Mouse (Mus musculus): ENCODE measurements around the gene Rap1gap.

Gene Rap1gap

DNA sequence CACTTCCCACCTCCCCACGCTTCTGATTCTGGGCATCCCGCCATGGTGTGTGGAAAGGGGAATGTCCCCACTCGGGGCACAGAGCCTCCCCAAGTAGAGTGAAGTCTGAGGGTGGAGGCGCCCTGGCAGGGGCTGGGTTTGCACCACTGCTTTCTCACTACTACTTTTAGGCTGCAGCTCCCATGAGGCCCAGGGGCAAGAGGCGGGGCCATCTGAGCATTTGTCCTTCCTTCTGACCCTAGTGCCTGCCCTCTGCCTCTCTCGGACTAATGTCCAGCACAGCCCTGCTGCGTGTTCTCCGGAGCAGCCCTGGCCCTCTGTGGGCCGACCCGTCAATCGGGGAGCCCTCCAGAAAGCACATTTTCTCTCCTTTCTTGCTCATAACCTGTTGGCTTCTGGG, 59.7 kb downstream of the Rap1gap start:
- no peak for DNase-seq (ENCODE audit: low spot score)

DNA sequence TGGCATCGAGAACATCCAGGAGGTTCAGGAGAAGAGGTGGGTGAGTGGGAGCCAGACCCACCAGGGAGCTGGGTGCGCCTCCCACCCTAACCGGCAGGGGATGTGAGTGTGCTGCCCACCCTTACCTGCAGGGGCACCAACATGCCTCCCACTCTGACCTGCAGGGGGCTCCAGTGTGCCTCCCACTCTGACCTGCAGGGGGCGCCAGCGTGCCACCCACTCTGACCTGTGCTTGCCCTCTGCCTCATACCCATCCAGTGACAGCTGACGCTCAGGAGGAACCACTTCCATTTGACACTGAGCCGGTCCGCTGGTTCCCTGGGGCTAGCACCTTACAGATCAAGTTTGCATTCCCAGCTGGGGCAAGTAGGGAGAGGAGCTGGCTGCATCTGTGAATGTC, 60.2 kb downstream of the Rap1gap start:
- DNase-seq (ENCODE audit: low spot score): no peak

DNA sequence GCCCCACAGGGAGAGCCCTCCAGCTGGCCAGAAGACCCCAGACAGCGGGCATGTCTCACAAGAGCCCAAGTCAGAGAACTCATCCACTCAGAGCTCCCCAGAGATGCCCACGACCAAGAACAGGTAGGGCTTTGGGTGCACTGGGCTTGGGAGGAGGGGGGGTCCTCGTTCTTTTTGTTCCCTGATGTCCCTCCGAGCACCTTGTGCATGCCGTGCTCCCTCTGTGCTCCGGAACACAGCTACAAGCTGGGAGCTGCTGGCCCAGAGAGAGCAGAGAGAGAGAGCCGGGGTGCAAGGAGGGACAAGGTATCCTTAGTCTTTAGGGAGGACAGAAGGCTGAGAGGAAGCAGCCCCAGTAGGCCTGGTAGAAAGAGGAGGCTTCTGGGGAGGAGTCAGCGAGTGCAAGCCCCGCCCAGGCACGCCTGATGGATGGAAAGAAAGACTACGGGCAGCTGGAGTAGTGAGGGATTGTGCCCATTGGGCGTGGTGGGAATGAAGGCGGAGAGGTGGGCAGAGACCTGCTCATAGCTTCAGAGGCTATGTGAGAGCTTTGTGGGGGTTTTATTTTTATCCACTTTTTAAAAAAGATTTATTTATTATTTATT, 61.1 kb downstream of the Rap1gap start:
- no peak for DNase-seq (ENCODE audit: low spot score)

DNA sequence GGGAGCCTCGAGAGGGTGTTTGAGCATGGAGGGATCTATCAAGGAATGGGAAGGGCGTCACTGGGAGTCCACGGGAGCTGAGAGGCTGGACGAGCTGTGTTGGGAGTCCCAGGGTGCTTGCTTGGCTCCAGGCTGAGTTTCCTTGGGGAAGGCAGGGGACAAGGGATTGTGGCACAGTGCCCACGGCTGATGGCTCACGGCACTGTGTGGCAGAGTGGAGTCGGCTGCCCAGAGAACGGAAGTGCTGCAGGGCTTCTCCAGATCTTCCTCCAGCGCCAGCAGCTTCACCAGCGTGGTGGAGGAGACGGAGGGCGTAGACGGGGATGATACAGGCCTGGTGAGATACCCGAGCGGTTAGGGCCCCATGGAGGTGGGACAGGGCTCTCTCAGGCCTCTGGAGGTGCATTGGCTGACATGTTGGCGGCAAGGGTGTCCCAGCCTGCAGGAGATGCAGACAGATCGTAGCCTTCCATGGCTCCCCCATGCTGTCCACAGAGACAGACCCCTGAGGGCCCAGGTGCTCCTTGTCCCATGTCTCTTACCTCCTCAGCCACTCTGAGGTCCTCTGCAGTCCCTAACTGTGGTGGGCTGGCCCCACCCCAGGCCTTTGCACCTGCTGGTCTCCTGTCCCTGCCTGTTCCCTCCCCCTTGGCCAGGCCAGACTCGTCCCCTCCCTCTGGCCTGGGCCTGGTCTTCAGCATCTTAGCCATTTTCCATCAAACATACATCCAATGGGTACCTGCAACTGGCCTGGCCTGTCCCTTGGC, 62.4 kb downstream of the Rap1gap start:
- DNase-seq (ENCODE audit: low spot score): no peak

DNA sequence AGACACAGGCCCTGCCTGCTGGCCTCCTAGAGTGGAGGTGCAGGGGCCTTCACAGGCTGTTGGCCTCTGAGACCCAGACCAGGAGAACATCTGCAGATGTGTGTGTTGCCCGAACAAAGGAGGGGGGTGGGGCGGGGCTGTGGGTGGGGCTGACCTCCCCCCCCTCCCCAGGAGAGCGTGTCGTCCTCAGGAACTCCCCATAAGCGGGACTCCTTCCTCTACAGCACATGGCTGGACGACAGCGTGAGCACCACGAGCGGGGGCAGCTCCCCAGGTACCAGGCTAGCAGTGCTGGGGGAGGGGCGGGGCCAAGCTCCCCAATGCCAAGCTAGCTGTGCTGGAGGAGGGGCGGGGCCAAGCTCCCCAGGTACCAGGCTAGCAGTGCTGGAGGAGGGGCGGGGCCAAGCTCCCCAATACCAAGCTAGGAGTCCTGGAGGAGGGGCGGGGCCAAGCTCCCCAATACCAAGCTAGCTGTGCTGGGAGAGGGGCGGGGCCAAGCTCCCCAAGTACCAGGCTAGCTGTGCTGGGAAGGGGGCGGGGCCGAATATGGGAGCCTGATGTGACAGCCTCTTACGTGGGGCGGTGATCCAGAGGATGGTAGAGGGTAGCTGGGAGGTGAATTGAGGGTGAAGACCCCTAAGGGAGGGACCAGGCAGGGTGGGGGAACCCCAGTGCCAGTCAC, 63.1 kb downstream of the Rap1gap start:
- DNase-seq (ENCODE audit: low spot score): no peak

DNA sequence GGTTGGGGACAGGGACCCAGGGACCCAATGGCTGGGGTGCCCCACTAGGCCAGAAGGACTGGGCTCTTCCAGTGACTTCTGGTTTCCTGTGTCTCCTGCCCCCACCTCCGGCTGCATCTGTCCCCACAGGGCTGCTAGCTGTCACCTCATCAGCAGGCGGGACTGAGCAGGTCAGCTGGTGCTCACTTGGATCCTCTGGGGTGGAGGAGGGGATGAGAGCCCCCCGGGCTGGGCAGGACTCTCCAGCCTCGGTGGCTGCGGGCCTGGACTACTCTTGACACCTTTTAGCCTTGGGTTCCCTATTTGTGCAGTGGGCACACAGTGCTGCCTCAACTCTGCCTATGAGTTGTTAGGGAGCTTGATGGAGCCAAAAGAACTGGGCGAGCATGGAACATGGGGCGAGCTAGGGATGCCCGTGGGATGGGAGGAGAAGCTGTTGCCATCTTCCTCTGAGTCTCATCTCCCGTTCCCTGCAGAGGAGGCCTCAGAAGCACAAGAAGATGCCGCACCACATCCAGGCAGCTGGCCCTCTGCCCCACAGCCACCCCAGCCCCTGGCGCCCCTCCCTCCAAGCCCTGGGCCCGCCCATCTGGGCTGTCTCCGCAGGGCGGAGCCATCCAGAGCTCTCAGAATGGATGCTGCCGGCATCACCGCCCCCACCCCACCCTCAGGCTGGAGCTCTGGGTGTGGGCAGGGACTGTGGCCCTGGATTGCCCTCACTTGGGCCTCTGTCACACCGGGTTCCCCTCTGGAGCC, 64.1 kb downstream of the Rap1gap start:
- DNase-seq (ENCODE audit: low spot score): no peak

DNA sequence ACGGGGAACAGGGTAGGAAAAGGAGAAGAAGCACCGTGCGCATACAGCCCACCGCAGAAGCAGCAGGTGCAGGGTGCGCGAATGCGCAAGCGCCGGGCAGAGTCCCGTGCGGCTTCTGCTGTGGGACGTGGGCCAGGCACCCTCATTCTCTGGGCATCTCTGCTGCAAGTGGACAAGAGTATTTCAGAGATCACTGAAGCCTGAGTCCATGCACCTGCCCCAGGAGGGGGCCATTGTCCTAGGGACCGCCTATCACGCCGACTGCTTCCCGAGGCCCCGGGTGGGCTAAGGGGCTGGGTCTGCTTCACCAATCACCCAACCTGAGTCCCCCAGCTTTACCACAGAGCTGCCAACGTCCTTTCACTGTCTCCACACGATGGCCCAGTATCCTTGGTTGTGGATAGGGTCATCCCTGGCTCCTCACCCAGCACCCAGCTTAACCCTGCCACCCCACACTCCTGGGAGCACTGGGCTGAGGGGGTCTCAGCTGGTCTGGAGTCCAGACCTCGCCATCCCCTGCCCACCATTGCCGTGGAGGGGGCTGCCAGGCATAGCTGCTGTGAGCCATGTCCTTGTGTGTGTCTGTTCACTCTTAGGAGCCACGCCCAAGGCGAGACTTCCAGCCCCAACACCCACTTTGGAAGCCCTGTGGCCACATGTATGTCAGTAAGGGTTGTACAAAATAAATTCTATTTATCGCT, 64.8 kb downstream of the Rap1gap start:
- no peak for DNase-seq (ENCODE audit: low spot score)

DNA sequence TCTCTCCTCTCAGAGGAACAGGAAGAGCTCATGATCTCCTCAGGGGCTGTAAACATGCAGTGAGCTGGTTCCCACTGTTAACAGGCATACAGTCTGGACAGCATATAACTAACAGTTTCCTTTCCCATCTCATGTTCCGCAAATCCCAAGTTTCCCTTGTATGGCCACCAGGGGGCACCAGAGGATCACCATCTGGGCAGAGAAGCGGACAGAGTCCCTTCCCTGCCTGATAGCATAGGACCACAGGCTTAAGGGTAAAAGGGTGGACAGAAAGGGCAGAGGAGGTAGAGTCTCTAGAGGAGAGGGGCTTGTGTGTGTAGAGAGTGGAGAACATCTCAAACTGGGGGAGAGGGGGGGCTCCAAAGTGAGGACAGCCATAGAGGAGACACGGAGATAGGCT, 65.6 kb downstream of the Rap1gap start:
- DNase-seq (ENCODE audit: low spot score): peak; percentile 55

DNA sequence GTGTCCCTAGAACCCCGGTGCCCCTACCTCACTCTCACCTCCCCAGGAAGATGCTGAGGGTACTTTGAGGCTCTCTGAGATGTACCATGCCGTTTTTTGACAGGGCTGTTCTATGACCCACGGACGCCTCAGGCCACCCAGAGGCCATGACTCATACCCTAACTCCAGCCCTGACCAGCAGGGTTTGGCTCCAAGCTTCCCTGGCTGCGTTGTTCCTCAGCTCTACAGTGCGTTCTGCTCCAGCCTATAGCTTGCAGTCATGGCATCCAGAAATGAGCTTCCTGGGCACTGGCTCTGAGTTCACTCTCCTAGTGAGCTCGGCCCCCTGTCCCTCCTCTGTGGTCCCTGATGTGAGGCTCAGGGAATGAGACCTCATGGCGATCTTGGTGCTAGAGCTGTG, 66.2 kb downstream of the Rap1gap start:
- no peak for DNase-seq (ENCODE audit: low spot score)

DNA sequence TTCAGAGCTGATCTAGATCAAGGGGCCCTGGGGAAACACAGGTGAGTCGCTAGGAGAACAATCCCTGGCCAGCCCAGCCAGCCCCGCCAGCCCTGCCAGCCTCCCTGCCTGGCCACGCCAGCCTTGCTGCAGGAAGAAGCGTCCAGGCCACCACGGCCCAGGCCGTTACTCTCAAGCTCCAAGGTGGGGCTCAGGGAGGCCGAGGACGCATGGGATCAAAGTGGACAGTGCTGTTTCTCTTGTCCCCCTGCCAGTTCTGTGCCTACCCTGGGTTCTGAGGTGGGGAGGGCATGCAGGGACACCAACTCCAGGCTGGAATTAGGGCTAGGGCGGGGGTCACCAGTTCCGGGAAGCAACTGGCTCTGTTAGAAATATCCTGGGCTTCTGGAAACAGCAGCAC, 67.4 kb downstream of the Rap1gap start:
- no peak for DNase-seq (ENCODE audit: low spot score)

DNA sequence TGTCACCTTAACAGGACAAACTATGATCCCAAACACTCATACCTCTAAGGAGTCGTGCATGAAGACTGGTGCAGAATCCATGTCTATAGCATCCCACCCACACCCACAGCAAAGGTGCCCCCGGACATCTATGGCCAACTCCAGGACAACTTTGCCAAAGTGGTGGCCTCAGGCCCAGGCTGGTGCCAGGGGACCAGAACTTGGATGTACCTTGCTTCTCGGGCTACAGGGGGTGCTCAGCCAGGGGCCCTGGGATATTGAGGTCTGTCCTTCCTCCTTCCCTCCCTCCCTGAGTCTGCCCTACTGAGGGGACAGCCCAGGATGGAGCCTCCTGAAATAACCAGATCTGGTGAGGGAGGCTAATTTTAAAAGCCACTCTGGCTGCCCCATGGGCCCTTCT, 67.8 kb downstream of the Rap1gap start:
- no peak for DNase-seq (ENCODE audit: low spot score)

DNA sequence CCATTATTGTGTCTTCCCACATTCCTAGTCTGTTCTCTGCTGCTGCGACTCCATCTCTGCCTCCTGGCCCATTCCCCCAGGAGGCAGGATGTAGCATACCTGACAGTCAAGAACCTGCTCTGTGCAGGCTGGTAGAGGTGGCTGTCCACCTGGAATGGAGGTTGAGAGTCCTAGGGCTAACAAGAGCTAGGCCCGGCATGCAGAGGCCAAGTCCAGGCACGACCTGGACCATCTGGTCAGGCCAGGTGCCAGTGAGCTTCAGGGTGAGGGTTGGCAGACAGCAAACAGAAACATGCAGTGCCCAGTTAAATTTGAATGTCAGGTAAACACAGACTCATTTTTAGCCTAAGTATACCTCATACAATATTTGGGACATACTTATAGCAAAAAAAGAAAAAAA, 68.4 kb downstream of the Rap1gap start:
- DNase-seq (ENCODE audit: low spot score): no peak

DNA sequence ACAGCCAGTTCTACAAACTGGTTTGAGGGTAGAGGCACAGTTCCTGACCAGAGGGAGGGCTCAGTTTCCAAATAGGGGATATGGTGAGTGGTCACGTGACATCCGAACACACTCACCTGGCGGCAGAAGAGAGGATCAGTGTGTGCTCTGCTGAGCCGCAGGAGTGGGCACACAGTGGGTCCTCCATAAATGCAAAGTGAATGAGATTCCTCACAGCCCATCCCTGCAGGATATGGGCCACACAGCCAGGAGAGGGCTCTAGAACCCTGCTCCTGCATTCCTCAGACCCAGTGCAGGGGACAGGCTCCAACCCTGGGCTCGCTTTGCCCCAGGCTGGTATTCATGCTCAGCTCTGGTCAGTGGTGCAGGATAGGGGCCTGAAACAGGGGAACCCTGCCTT, 68.9 kb downstream of the Rap1gap start:
- no peak for DNase-seq (ENCODE audit: low spot score)

DNA sequence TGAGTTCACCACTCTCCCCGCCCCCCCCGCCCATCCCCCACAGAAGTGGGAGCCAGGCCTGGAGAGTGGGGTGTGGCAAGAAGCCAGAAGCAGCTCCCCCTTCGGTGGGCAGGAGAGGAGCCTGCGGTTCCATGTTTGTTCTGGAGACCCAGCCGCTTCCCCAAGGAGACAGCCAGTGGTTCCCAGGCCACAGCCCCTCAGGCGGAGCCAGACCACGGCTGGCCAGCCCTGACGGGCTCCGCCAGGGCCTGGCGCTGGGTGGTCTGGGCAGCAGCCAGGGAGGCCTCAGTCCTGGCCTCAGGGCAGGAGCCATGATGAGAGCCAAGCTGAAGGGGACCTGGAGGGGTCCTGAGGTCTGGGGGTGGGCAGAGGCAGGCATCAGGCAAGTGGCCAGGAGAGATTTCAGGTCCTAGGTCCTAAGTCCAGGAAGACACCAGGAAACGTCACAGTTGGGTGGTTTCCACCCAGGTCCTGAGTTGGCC, 71.7 kb downstream of the Rap1gap start:
- DNase-seq (ENCODE audit: low spot score): no peak

DNA sequence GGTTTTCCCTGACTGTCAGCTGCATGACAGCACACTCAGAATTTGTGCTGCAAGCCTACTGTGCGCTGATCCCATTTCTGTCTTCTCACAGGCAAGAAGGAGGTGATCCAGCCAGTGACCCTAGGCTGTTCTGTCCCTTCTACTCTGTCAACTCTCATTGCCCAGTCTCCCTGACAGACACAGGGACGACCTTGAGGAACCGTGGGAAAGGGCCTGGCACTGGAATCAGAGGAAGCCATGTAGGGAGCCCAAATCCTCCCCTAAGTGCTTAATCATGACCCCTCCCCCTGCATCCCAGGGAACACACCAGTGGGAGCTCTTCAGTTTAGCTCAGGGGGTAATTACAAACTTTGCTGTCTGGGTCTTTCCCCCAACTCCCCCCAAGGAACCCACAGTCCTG, 73.2 kb downstream of the Rap1gap start:
- no peak for DNase-seq (ENCODE audit: low spot score)

DNA sequence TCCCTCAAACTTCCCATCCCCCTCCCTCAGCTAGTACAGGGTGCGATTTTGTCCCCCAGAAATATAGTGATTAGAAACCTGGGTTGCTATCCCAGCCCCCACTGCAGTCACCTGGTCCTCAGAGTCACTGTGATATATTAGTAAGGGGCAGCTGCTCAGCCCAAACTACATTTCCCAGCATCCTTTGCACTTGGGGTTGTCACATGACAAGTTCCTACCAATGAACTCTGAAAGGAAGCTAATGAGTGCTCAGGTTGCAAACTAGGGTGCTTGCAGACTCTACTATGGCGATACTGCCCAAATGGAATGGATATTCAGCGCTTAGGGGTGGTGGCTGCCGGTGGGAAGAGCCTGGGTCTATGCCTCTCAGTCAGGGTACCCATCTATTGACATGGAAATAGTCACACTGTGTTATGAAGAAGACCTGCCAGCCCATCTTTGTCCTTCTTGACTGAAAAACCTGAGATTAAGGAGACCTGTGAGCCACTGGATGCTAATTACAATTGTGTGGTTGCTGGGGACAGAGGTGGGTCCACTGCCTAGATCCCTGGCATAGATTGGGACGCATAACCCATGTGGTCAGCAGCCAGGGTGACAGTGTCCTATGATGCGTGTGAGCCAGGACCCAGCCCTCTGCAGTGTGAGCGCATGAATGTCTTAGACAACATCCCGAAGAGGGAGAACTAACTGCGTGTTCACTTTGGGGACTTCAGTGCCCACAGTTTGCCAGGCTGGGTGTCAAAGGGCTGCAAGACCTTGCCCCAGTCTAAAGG, 74.8 kb downstream of the Rap1gap start:
- DNase-seq (ENCODE audit: low spot score): no peak

DNA sequence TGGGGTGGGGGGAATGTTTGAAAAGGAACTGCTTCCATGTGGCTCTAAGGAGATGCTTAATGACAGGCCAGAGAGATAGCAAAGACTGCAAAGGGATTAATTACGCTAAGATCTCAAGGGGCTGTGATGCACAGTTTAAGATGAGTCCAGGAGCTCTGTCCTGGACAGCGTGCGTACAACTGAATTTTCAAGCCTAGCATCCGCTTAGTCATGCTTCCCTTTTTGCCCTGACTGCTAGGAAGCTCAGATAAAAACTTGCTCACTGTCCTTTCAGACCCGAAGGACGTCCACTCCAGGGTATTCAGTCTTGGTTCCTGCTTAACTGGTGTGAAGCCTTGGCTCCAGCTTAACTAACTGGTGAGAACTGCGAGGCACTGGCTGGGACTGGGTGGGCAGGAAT, 75.8 kb downstream of the Rap1gap start:
- no peak for DNase-seq (ENCODE audit: low spot score)

DNA sequence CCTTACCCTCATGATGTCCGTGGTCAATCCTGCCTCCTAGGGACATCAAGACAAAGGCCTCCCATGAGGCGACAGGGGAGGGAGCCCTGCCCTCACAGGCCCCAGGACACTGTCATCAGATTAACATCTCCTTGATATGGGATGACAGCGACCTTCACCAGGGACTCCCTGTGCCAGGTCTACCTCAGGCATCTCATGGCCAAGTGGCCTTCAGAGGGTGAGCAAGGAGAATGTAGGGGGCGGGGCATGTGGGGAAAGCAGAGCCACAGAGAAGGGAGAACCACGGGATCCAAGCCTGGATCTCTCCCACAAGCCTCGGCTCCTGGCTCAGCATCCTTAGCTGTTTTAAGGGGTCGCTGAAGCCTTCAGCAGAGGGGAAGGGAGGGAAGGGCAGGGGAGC, 79.3 kb downstream of the Rap1gap start:
- DNase-seq (ENCODE audit: low spot score): no peak

DNA sequence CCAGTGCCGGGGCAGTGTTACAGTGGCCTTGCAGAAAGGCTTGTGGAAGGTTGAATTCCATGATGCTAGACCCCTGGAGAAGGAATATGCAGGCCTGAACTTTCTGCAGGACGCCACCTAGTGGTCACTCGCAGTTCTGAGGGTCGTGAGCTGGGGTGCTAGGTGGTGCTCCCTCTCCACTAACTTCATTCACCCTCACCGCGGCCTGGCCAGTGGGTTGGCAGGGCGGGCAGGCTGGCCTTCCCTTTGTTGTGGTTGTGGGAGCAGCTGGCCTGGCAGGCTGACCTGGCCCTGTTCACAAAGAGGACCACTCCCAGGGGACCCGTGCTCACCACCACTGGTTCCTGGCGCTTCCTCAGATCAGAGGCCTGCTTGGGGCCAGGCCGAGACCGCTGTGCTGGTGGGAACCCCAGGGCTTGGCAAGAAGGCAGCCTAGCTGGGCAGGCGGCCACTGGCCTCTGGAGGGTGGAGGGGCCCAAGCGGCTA, 80.0 kb downstream of the Rap1gap start:
- no peak for DNase-seq (ENCODE audit: low spot score)

DNA sequence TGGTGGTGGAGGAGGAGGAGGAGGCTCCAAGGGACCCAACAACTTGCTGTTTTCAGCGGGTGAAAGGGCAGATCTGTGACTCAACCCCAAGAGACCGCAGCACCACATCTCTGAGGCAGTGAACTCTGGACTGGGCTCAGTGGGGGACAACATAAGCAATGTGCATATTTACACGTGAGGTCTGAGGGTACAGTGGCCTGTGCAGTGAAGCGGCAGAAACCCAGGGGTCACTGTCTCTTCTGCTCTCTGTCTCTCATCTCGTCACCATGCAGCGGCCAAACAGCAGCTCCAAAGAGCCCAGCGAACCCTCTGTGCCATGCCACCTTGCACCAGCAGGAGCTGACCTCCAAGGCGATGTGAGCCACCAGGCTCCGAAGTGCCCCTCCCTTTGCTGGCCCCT, 82.6 kb downstream of the Rap1gap start:
- DNase-seq (ENCODE audit: low spot score): no peak

DNA sequence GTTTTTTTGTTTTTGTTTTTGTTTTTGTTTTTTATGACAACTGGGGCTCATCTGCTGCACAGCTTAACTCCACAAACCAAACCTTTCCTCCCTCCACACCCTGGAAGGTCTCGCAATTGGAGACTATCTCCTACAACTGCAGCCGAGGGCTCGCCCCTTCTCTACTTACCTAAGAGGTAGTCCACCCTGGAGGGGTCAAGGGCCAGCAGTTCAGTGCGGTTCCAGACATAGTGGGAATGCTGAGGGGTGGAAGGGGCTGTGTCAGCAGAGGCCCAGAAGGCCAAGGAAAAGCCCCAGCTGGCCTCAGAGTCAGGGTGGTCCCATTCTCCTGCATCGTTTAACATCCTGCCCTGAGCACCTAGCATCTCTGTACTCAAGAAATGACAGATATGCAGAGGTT, 83.1 kb downstream of the Rap1gap start:
- no peak for DNase-seq (ENCODE audit: low spot score)

Data from urinary bladder, postnatal 10 days (tissue).